Mouse (Mus musculus): Measurements from ENCODE around the gene Fus. TPM values are rescaled to one million over a fixed set of nuclear protein-coding genes. Genes with fewer than 3 reads are reported as not detected.
"Not testable (repeated sequence)": the region's sequence is repeated elsewhere in the genome, so short reads cannot be mapped to it uniquely, and the experiment has no call there.

The Fus gene
- polyA plus RNA-seq, 1 experiment from 2014 or later, result 452 TPM

GRCm38 (mm10) chr7:127930636-127931035 is 36.6 kb upstream of the Fus start:
- H3K9ac ChIP-seq (replicated peaks), result no peak overlapping the region
- peaks cover 10% of the 10 kb centered on the region for H3K4me1 ChIP-seq (replicated peaks)
- H3K9me3 ChIP-seq, result no peaks in the 10 kb centered on the region
- WGBS, result 75% methylated on average over 5 of the region's 5 CpGs
- H3K4me2 ChIP-seq (replicated peaks), result no peak overlapping the region
- H3K27me3 ChIP-seq, result peaks cover 30% of the 10 kb centered on the region
- no peak overlapping the region for H3K27ac ChIP-seq
- H3K4me3 ChIP-seq (replicated peaks), result no peak overlapping the region
- ATAC-seq, result no peak
- peaks cover 19% of the 10 kb centered on the region for H3K36me3 ChIP-seq

DNA sequence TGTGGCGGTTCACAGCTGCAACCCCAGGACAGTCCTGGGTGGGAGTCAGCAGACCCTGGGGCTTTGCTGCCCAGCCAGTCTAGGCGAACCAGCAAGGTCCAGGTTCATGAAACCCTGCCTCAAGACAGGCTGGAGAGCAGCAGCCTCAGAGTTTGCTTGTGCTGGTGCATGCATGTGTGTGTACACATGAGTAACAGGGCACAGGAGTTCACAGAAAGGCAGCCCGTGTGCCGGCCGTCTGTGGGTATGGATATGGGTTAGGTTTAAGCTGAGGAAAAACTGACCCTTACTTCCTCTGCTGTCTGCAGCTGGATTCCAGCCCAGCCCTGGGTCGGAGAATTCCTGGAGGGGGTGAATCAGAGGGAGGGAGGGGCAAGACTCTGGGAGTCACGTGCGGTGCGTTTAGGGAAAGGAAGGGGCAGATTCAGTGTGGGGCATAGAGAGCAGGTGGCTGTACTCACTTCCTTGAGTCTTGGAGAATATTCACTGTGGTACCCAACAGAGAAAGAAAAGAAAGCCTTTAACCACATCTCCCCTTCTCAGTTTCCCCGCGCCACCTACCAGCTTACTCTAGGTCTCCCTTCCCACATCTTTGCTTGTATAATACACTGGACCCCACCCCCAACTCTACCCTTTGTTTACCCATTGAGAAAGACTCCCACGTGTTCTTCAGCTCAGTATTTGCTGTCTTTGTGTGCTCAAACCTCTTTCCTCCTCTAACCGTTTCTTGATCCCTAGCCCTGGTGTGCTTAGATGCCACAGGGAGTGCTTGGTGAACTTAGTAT is 35.7 kb upstream of the Fus start:
- WGBS, result 32% methylated on average over 13 of the region's 13 CpGs
- H3K36me3 ChIP-seq, result peaks cover 10% of the 10 kb centered on the region
- H3K9me3 ChIP-seq, result no peaks in the 10 kb centered on the region
- ATAC-seq, result no peak
- no peak overlapping the region for H3K4me3 ChIP-seq (replicated peaks)
- peaks cover 18% of the 10 kb centered on the region for H3K4me1 ChIP-seq (replicated peaks)
- H3K4me2 ChIP-seq (replicated peaks), result no peak overlapping the region
- H3K27me3 ChIP-seq, result peaks cover 33% of the 10 kb centered on the region
- no peak overlapping the region for H3K9ac ChIP-seq (replicated peaks)
- no peak overlapping the region for H3K27ac ChIP-seq

DNA sequence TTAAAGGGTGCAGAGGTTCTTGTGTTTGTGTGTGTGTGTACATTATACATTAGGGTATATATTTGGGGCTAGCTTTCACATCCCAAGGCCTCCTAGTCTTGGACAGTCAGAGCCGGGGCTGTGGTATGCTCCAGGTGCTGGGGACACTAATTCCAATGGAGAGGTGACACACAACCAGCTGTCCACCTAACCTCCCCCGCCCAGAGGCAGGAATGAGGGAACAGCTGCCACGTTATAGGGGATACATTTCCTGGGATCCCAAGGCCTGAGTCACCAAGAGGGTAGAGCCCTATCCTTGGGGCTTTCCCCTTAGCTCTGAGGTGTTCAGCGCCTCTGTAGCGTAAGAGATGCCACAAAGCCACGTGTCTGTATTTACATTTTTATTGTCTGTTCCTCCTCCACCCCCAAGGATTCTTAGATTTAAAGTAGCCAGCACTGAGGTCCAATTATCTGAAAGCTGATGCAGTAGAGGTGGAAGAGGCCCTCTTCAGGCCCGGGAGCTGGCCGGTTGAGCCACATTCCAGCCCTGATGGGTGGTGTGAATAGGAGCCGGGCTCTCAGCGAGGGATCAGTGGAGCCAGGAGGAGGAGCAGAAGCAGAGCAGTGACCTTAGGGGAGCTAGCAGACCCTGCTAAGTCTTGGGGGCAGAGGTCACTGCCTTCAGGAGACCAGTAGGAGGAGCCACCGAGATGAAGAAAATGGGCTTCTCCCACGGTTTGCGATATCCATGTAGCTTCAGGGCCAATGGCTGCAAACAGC is 34.8 kb upstream of the Fus start:
- 15% methylated on average over 13 of the region's 13 CpGs for WGBS
- Histone ChIP-seq H3K27ac (no peak overlapping the region), H3K9me3 (no peaks in the 10 kb centered on the region), H3K4me1 (replicated peaks) (peaks cover 19% of the 10 kb centered on the region), H3K27me3 (peaks cover 34% of the 10 kb centered on the region), H3K9ac (replicated peaks) (0 out of 2 replicates have a peak overlapping the region, but pooled peaks have one; percentile 37), H3K36me3 (0 out of 2 replicates have a peak, but pooled peaks cover under 1% of the 10 kb centered on the region), H3K4me2 (replicated peaks) (no peak overlapping the region), H3K4me3 (replicated peaks) (no peak overlapping the region)
- no peak for ATAC-seq

- Histone ChIP-seq H3K9me3 (no peaks in the 10 kb centered on the region), H3K4me2 (replicated peaks) (no peak overlapping the region), H3K9ac (replicated peaks) (0 out of 2 replicates have a peak overlapping the region, but pooled peaks have one; percentile 1), H3K36me3 (no peaks in the 10 kb centered on the region), H3K4me1 (replicated peaks) (peaks cover 19% of the 10 kb centered on the region), H3K4me3 (replicated peaks) (no peak overlapping the region), H3K27me3 (peaks cover 19% of the 10 kb centered on the region), H3K27ac (no peak overlapping the region)
- 91% methylated on average over 5 of the region's 5 CpGs for WGBS
- no peak for ATAC-seq
Measured at GRCm38 (mm10) chr7:127934075-127934474, 33.2 kb upstream of the Fus start.

GRCm38 (mm10) chr7:127935028-127935722 is 32.1 kb upstream of the Fus start:
- H3K9ac ChIP-seq (replicated peaks), result peak overlapping the region; percentile 86
- H3K9me3 ChIP-seq, result no peaks in the 10 kb centered on the region
- WGBS, result 7% methylated on average over 32 of the region's 32 CpGs
- H3K4me2 ChIP-seq (replicated peaks), result peak overlapping the region; percentile 83
- peaks cover 19% of the 10 kb centered on the region for H3K4me1 ChIP-seq (replicated peaks)
- H3K27me3 ChIP-seq, result peaks cover 9% of the 10 kb centered on the region
- peak overlapping the region; percentile 74 for H3K27ac ChIP-seq
- peak; percentile 95 for ATAC-seq
- peak overlapping the region; percentile 70 for H3K4me3 ChIP-seq (replicated peaks)
- no peaks in the 10 kb centered on the region for H3K36me3 ChIP-seq

DNA sequence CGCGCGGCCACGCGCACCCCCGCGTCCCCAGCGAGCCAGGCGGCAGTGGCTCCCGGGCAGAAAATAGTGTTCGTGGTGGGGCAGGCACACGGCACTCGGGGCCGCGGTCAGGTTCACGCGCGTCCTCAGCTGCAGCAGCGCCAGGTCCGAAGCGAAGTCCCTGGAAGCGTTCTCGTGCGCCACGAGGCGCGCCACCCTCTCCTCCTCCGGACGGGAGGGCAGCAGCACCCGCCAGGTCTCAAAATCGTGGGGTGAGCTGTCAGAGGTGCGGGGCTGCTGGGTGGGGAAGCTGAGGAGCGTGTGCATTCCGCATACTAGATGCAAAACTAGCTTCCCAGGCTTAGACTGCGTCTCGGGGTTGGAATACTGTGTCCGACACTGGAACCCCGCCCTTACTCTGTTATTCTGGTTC is 31.5 kb upstream of the Fus start:
- Histone ChIP-seq H3K9me3 (no peaks in the 10 kb centered on the region), H3K4me2 (replicated peaks) (peak overlapping the region; percentile 83), H3K36me3 (no peaks in the 10 kb centered on the region), H3K9ac (replicated peaks) (peak overlapping the region; percentile 86), H3K27me3 (peaks cover 4% of the 10 kb centered on the region; the same call in 1 of the 2 replicates), H3K4me3 (replicated peaks) (peak overlapping the region; percentile 70), H3K27ac (peak overlapping the region; percentile 74), H3K4me1 (replicated peaks) (peaks cover 19% of the 10 kb centered on the region)
- peak; percentile 70 for ATAC-seq
- under 1% methylated on average over 38 of the region's 38 CpGs for WGBS

DNA sequence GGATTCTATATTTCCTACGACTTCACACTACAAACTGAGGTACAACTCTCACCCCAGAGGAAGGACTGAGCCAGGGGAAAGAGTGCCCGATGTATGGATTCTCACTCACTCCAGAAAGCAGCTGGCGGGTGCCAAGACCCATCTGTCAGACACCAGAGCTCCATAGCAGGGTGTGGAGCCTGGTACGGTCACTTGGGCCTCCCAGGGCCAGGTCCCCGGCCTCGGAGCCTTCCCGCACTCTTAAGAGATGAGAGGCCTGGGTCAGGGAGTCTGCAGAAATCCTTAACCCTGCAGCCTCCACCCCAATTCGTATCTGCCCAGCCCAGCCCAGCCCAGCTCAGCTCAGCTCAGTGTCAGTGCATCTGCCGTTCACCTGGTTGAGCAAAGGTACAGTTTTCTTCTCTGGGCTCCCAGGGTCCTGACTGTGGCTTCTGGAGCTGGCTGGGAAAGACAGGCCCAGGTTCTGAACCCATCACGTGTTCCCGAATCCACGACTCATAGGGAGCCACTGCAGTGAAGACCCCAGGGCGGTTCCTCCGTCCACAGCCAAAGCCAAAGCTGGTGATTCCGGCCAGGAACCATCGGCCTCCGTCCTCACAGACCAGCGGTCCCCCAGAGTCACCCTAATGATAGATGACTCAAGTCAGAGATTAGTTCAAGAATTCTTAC is 30.9 kb upstream of the Fus start:
- 55% methylated on average over 18 of the region's 18 CpGs for whole genome bisulfite sequencing
- Histone ChIP-seq H3K9me3 (no peaks in the 10 kb centered on the region), H3K9ac (replicated peaks) (peak overlapping the region; percentile 86), H3K4me2 (replicated peaks) (peak overlapping the region; percentile 83), H3K27ac (no peak overlapping the region), H3K27me3 (peaks cover 4% of the 10 kb centered on the region; the same call in 1 of the 2 replicates), H3K4me1 (replicated peaks) (peaks cover 19% of the 10 kb centered on the region), H3K36me3 (no peaks in the 10 kb centered on the region), H3K4me3 (replicated peaks) (peak overlapping the region; percentile 70)
- peak; percentile 9 for ATAC-seq

DNA sequence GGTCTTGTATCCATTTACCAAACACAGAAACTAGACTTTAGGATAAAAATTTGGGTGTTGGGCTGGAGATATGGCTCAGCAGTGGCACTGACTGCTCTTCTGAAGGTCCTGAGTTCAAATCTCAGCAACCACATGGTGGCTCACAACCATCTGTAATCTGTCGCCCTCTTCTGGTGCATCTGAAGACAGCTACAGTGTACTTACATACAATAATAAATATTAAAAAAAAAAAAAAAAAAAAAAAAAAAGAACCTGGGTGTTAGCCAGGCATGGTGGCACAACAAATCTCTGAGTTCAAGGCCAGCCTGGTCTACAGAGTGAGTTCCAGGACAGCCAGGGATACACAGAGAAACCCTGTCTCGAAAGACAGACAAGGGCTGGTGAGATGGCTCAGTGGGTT is 25.2 kb upstream of the Fus start:
- not testable (repeated sequence) for H3K36me3 ChIP-seq; H3K4me1 ChIP-seq (replicated peaks); H3K27ac ChIP-seq; ATAC-seq; H3K4me3 ChIP-seq (replicated peaks); H3K9ac ChIP-seq (replicated peaks); H3K9me3 ChIP-seq; H3K4me2 ChIP-seq (replicated peaks)
- H3K27me3 ChIP-seq, result peaks cover 36% of the 10 kb centered on the region
- 50% methylated on average over 2 of the region's 2 CpGs for WGBS

GRCm38 (mm10) chr7:127944614-127945013 is 22.6 kb upstream of the Fus start:
- H3K27ac ChIP-seq, result no peak overlapping the region
- no peak overlapping the region for H3K4me3 ChIP-seq (replicated peaks)
- H3K9ac ChIP-seq (replicated peaks), result no peak overlapping the region
- WGBS, result 17% methylated on average over 23 of the region's 23 CpGs
- H3K36me3 ChIP-seq, result no peaks in the 10 kb centered on the region
- H3K9me3 ChIP-seq, result no peaks in the 10 kb centered on the region
- H3K27me3 ChIP-seq, result peaks cover 36% of the 10 kb centered on the region
- no peak overlapping the region for H3K4me2 ChIP-seq (replicated peaks)
- no peaks in the 10 kb centered on the region for H3K4me1 ChIP-seq (replicated peaks)
- ATAC-seq, result no peak

DNA sequence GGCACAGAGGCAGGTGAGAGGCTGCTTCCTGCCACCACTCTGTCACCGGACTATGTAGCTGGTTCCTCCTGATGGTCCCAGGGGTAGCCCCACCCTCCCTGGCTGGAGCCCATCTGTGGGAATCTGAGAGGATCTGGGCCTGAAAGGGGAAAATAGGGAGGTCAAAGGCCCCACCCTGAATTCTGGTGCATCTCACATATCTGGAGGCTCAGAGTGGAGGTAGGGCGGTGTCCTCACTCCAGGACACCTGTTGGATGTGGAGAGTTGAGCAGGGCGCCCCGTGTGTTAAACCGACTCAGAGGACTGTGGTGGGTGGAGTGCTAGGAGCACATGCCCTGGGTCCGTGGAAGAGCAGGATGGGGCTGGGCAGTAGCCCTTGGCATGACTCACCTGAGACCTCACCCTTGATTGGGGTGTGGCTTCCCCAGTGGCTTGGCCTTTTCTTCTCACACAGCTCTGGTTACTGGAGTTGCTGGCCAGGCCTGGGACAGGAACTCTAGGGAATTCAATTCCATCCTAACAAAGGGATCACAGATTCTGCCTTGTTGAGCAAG is 20.7 kb upstream of the Fus start, which contains the start of gene Prss36:
TSS of gene Prss36 (minus strand) at position 256 of the 554 bp plus-strand sequence.
- Histone ChIP-seq H3K27me3 (peaks cover 36% of the 10 kb centered on the region), H3K4me3 (replicated peaks) (no peak within 1 kb of the TSS), H3K4me2 (replicated peaks) (no peak within 1 kb of the TSS), H3K9ac (replicated peaks) (no peak within 1 kb of the TSS), H3K36me3 (no peaks in the 10 kb centered on the region), H3K9me3 (no peaks in the 10 kb centered on the region), H3K27ac (no peak within 1 kb of the TSS), H3K4me1 (replicated peaks) (no peaks in the 10 kb centered on the region)
- WGBS, result 77% methylated on average over 6 of the region's 6 CpGs
- ATAC-seq, result no peak

- no peaks in the 10 kb centered on the region for H3K4me1 ChIP-seq (replicated peaks)
- no peak for ATAC-seq
- no peaks in the 10 kb centered on the region for H3K9me3 ChIP-seq
- no peaks in the 10 kb centered on the region for H3K36me3 ChIP-seq
- H3K4me3 ChIP-seq (replicated peaks), result no peak overlapping the region
- H3K27ac ChIP-seq, result no peak overlapping the region
- WGBS, result 49% methylated on average over 13 of the region's 13 CpGs
- H3K4me2 ChIP-seq (replicated peaks), result no peak overlapping the region
- no peaks in the 10 kb centered on the region for H3K27me3 ChIP-seq
- no peak overlapping the region for H3K9ac ChIP-seq (replicated peaks)
Measured at GRCm38 (mm10) chr7:127952864-127953581, 14.2 kb upstream of the Fus start.
